Mouse (Mus musculus) layer of hippocampus, adult 18-20 months (tissue): ENCODE results near the gene Heatr5a. TPM values are rescaled to one million over a fixed set of nuclear protein-coding genes. Genes with fewer than 3 reads are reported as not detected.

ENCODE experiments used
- DNase-seq, 2 experiments: peaks; one replicate each; pipeline ENCODE4 v3.0.0; 2022; ENCODE audit warnings: low spot score in 2 of 2
- long read RNA-seq: library from polyadenylated mRNA; stranded (forward); transcript quantifications from one replicate; pipeline ENCODE4 v2.0.0, GENCODE M21; 2021
- total RNA-seq, 2 experiments: library from RNA; stranded (reverse); gene quantifications; 2 replicates each; pipeline ENCODE4 v1.2.3; 2021

Heatr5a gene
- total RNA-seq: 1 to 10 TPM; 7.0 to 7.8 TPM
- long read RNA-seq, partial matches to known transcripts: 2 of 5 reads
- long read RNA-seq, other reads (novel, unspliced or antisense): 3 of 5 reads

DNA sequence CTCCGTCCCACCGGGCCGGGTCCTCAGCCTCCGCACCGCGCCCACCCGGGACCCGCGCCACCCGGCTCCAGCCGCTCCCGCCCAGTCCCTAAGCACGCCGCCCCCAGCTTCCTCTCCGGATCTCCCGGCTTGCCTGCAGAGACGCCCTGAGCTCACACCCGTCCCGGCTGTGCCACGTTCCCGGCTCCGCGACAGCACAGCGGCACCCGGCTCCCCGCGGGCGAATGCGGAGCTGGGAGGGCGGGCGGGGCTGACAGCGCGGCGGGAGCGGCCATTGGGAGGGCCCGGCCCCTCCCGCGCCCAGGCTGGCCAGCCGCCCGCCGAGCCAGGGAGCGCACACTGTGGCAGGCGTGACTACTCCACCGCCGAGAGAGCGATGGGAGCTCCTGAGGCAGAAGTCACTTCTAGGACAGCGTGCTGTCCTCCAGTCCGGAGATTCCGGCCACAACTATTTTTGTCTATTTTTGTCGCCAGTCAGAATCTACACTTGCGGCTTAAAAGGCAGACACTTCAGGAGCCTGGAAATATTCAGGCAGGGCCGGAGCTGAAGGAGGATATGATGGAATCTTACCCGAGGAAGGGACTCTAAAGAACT, at the start of gene Heatr5a:
TSS of gene Heatr5a (minus strand) at position 252 of the 595 bp plus-strand sequence.
- peak; percentile 79 to 92 for DNase-seq

DNA sequence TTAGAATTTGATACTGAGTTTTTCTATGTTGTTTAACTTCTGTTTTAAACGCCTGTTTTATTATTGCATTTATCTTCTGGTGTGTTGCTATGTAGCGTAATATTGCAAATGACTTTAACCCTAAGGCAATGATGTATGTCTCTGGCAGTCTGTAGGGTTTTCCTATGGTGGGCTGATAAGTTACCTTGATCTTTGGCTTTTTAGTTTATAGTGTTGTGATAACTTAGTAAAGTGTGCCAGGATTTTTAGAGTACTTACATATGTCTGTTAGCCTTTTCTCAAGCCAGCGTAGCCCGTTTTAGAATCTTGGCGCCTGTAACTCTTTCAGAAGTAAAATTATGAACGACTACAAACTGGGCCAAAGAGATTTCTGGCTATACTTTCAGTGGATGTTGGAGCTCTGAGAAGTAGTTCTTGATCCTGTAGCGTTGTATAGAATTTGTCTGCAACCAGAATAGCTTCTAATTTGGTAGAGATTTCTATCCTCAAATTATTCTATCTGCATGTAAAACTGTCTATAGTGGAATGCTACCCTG, 43.4 kb upstream of the Heatr5a start:
- DNase-seq: no peak

DNA sequence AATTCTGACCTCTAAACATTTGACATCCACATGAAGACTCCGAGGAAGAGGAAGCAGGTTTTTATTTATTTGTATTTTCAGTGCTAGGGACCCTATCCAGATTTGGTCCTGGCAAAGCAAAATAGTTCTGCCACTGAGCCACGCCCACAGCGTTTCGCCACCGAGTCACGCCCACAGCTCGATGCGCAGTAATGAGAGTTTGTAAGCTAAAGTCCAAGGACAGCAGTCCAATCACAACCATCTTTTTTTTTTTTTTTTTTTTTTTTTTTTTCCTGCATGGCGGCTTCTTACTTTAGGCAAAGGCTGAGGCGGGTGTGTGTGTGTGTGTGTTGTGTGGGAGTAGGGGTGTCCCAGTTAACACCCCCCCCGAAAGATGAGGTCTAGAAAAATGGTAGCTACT, 42.9 kb upstream of the Heatr5a start:
- no peak for DNase-seq

DNA sequence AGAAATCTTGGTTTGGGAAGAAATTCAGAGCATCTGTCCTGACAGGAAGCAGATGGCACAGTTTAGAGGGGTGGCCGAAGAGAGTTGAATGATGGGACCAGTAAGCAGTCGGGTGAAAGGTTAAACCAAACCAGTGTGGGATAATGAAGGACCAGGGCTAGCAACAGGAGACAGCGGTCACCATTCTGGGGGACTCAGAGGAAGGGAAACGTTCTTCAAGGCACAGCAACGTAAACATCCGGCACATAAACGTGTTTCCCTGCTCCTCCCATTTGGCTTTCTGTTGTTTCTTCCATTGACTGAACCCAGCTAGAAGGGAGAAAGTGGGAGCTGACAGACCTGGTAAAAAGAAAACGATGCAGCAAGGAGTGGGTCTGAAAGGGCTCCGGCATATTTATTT, 42.2 kb upstream of the Heatr5a start:
- no peak for DNase-seq

DNA sequence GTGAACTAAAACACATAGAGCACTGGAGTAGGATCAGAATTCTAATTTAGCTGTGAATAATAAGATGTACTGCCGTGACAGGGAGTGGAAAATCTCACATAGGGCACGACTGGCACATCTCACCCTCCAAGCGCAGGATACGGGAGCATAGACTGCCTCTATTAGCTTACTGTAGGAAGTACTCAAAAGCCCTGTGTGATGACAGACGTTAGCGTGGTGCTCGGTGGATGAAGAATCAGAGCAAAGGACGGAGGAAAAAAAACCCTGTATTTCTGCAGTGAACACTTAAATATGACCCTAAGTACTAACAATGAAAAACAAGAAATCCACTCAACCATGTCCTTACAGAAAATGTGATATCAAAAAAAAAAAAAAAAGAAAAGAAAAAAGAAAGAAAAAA, 41.0 kb upstream of the Heatr5a start:
- no peak for DNase-seq

DNA sequence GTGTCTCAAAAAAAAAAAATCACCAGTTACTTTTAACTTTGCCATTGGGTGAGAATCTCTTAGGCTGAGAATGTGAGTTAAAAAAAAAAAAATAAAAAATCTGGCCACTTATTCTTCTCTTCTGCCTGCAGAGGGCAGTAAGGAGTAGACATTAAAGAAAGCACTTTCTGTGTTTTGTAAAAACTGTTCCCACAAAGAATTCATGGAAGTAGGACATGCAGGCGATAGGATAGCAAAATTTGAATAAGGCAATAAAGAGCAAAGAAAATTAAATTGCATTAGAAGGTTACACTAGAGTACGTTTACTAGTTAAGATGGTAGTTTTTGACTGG, 39.5 kb upstream of the Heatr5a start:
- peak in 1 of 2 experiments; percentile 42 for DNase-seq

DNA sequence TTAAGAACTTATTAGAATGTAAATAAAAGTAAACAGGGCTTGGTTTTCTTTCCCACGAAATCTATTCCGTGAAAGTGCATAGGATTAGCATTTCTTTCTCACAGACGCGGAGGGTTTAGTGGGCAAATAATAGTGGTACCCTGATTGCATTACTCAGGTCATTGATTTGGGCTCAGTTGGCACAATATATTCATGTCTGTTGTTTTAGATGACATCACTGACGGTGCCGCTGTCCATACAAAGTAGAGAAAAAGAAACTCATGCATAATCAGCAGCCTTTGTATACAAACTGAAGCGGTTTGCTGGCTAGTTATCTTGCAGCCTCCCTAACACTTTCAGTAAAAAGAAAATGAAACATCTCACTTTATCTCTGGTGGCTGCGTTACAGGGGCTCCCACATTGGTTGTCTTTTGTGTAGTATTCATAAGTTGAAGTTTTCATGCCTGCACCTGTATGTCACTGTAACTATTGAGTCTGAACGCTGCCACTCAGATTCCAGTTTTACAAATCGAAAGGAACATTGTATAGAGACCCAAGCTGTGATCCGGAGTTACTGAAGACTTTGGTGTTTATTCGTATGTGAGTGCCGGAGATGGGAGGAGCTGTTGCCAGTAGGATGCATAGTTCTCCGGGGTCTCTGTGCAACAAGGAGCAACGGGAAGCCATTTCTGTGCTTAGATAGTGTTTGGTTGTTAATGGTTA, 39.0 kb upstream of the Heatr5a start:
- peak in 1 of 2 experiments; percentile 6 for DNase-seq

DNA sequence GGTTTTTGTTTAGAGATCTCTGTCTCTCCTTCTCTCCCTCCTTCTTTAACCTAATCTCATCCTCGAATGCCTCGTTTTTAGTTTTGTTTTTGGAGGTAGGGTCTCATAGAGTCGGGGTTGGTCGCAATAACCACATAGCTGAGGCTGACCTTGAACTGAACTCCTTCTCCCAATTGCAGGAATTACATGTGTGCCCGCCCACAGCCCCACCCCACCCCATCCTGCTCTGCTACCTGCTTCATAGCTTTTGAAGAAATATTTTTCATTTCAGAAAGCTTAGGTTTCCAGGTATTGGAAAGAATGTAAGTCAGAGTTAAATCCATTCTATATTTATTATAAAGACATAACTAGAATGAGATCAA, 35.5 kb upstream of the Heatr5a start:
- no peak for DNase-seq

DNA sequence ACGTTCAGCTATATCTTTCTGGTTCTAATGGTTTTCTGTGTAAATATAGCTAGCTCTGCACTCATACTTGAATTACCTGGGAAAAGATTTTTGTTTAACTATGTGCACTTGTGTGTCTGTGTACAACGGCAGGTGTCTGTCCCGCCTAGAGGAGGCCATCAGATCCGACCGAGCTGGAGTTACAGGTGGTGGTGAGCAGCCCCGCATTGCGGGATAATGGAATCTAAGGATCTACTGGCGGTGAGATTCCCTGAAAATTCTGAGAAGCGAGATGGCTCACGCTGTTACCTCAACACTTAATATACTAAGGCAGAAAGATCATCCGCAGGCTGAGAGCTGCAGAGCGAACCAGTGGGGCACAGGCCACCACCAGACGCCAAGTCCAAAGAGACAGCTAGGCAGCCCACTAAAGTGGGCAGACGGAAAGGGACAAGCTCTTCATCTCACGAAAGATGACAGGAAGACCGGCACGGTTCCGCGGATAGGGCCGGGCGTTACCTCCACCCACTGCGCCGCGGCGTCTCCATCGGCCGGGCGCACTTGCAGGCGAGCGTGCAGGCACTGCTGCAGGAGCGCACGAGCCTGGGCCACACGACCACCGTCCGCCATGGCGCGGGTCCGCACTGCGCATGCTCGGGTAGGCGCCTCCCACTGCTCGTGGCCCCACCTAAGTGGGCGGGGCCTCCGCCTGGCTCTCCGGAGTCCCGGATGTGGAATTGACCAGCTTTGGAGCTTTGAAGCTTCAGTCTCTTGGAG, 34.9 kb upstream of the Heatr5a start, which contains the start of gene Dtd2:
TSS of gene Dtd2 (minus strand) at position 625 of the 756 bp plus-strand sequence.
- DNase-seq: peak; percentile 90 to 91

DNA sequence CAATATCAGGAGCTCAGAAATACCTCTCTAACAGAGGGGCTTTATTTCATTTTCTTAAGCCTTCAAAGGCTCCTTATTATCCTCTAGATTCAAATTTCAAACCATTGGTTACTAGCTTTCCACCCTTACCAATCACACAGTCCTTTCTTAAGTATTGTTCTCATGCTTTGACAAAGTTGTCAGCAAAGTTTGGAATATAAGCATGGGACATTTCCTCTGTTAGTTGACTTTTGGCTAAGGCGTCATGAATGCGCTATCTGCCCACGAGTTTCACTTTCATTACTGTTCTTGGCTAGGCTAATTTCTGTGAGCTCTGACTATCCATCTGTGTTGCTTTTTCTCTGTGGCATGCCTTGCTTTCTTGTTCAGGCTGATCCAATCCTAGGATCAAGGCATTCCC, 31.6 kb upstream of the Heatr5a start:
- DNase-seq: no peak

DNA sequence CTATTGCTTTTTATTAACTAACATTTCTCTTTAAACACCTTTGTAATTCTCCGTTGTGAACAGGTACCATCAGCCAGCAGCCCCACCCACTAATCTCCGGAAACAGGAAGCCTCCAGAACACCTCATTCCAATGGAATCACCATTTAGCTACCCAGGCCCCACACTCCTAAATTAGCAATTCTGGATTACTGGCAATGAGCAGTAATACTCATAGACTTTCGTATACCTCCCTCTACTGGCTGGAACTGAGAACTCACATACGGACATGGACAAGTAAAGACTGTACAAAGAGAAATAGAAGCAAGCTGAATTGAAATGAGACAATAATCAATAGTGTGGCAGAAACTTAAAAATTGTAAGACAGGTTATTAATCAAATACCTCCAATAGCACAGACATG, 30.4 kb upstream of the Heatr5a start:
- DNase-seq: peak; percentile 56 to 91

DNA sequence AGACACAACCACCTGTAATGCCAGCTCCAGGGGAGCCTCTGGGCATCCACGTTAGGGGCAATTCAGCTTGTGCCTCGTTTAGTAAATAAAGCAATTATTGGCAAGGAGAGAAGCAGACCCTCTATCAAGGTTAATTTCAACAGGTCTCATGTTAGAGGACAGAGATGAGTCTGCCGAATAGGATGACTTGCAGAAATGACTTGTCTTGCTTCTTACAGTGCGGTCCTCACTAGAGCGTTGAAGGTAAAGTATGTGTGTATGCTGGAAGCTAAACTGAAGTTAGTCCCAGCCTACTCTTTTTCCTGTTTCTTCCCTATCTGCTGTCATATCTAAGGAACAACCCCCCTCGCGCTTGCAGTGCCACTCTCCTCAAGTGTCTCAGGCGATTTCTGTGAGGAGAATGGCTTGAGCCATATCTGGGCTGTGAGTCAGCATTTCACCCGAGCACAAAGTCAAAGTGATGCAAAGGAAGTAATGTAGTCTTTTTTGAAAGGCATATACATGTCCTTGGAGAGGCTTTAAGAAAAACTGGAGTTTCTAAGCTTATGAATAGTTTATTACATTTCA, 27.3 kb upstream of the Heatr5a start:
- DNase-seq: no peak

DNA sequence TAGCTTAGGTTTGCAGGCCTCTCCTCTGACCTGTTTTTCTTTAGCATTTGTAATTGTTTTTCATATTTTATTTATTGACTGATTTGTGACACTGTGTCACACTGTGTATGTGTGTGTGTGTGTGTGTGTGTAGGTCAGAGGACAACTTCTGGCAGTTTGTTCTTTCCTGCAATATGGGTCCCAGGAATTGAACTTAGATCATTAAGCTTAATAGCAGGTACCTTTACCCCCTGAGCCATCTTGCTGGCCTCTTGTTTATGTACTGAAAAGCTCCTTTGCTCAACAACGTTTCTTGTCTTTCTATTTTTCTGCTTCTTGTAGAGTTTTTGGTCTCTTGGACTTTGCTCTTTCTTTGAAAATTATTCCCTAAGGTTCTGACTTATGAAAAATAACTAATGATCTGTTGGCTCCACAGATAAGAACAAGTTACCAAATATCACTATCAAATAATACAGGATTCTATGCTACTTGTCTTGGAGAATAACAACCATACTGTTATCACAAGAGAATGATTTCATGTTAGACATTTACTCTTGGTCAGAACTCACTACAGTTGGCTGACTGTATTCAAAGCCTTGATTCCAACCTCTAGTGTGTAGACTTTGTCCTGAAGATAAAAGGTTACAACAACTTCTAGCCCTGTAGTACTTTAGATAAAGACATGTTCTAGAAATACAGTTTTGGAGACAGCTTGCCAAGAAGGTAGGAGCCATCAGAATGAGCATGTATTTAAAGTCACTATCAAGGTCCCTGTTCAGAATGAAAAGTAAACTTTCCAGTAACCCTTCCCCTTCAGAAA, 24.8 kb upstream of the Heatr5a start:
- no peak for DNase-seq

DNA sequence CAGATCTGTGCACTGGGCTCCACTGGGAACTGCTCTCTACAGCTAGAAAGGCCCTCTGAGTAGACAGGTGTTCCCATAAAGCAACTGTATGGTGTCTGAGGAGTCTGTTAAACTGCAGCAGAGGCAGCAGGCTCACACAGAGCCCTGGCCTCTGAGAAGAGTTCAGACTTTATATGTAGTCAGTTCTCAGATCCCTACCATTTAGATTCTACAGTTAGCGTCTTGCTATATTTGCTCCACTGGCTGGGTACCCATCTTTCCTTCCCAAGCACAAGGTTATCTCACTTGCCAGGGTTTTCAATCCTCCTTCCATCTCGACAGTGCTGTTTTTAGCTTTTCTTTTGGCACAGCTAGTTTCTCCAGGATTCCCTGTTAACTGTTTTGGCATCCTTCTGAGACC, 19.5 kb upstream of the Heatr5a start:
- DNase-seq: no peak

DNA sequence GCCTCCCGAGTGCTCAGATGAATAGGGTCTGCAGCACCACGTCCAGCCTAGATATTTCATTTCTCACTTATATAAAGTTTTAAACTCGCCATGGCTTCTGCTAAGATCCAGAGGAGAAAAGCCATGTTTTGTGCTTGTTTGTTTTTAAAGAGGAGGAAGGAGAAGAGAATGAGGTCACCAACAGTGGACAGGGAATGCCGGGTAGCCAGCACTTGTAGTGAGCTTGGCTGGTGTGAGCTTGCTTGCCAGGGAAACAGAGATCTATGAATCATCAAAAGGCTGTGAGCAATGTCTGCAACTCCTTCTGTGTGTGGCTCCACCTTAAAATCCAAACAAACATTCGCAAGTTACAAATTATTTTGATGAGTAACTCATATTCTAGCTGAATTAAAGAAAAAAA, 17.4 kb upstream of the Heatr5a start:
- no peak for DNase-seq

DNA sequence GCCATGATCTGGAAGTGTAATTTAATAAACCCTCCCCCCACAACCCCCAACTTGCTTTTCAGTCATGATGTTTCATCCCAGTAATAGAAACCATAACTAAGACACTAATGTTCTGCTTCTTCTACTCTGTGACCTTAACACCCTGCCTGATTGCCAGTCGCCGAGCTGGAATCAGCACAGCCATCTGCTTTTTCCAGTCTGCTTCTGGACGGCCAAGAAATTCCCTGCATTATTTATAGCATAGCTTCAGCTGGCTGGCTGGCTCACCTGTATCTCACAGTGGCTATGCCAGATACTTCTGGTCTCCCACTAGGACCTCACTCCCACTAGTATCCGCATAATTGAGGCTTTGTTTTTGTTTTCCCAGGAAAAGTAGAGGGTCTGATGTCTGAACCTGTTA, 14.7 kb upstream of the Heatr5a start:
- no peak for DNase-seq

DNA sequence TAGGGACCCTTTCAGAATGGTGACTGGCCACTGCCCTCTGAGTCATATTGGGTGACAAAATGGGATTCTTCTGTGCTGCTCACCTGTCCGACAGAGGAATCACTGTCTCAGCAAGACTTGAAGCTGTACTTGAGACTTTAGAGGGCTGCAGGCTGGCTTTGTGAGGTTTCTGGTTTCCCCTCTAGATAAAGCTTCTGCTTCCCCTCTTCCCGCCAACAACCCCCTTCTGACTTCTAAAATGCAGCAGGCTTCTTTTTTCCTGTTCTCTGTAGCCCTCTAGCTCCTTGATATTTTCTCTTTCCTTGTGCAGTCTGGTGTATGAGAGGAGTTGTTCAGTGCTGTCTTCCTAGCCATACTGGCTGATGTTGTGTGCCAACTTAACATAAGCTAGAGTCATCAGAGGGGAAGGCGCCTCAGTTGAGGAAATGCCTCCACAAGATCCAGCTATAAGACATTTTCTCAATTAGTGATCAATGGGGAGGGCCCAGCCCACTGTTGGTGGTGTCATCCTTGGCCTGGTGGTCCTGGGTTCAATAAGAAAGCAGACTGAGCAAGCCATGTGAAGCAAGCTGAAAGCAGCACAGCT, 14.1 kb upstream of the Heatr5a start:
- DNase-seq: no peak

DNA sequence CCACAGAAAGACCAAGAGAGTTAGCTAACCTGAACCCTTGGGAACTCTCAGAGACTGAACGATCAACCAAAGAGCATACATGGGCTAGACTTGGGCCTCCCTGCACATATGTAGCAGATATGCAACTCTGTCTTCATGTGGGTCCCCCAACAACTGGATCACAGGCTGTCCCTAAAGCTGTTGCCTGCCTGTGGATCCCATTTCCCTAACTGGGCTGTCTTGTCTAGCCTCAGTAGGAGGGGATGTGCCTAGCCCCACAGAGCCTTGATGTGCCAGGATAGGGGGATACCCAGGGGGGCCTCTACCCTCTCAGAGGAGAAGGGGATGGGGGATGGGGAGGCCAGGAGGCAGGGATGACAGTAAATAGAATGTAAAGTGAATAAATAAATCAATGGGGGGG, 12.5 kb upstream of the Heatr5a start:
- DNase-seq: no peak

DNA sequence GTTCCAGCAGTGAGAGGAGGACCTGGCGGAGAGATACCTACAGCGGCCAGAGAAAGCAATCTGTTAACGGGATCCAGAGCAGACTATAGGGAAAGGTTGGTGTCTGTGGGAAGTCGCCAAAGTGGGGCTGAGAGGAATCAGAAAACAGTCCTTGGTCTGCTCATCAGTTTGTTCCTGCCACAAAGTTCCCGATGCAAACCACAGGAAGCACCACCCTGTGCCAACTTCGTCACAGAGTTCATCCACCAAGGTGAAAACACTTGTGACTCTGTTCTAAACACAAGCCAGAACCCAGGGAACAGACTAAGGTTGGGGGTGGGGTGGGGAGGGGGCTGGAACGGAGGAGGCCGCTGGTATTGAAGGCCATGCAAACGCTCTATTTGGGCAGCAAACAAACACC, 5.4 kb upstream of the Heatr5a start:
- DNase-seq: no peak

DNA sequence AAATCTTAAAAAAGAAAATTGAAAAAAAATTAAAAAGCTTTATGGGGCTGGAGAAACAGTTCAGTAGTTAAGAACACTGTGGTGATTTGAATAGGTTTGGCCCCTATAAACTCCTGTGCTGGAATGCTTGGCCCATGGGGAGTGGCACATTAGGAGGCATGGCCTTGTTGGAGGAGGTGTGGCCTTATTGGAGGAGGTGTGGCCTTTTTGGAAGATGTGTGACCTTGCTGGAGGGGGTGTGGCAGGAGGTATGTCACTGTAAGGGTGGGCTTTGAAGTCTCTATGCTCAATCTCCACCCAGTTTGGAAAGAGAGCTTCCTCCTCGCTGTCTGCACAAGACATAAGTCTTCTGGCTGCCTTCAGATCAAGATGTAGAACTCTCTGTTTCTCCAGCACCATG, 3.3 kb upstream of the Heatr5a start:
- no peak for DNase-seq
